Mouse (Mus musculus): ENCODE measurements around the gene Yeats2.

DNA sequence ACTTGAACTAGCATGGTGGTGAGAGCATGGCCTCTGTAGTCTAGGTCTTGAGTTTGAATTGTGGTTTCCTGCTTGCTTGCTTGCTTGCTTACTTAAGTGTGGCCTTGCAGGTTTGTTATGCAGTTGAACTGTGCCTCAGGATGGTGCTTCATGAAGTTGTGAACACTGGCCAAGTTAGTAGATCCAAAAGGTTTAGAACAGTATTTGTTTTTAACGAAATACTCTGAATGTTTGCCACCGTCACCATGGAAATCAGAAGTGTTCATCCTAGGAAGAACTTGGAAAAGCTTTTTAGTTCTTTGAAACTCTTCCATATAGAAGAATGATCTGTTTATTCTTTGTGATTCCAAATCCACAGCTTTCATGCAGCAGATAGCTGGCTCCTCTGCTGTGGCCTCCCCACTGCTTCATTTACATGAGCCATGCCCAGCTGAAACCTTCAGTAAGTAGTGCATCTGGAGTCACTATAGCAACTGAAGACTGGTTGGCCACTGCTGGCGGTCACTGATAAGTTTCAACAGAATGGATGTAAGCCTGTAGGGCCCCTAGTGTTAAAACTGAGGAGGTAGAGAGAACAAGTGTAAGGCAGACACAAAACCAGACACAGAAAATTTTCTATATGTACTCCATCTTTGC, 28.7 kb downstream of the Yeats2 start:
- TF ChIP-seq POLR2AphosphoS2 (IDR thresholded peaks at IDR 0.05; ENCODE audit: insufficient read length, low read depth) (no peak), USF1 (IDR thresholded peaks at IDR 0.05; ENCODE audit: low read depth) (no peak), TCF3 (IDR thresholded peaks at IDR 0.05; ENCODE audit: insufficient read length, low read depth) (no peak), POLR2A (IDR thresholded peaks at IDR 0.05; ENCODE audit: insufficient read length, low read depth) (no peak), CEBPB (IDR thresholded peaks at IDR 0.05; ENCODE audit: insufficient read depth, poor library complexity, severe bottlenecking) (no peak), TCF12 (IDR thresholded peaks at IDR 0.05; ENCODE audit: insufficient read depth, poor library complexity, severe bottlenecking) (no peak), E2F4 (IDR thresholded peaks at IDR 0.05; ENCODE audit: insufficient read depth) (no peak), MYOD1 (IDR thresholded peaks at IDR 0.05; ENCODE audit: control insufficient read depth in 1 of 3, insufficient read length in 2 of 3, low read depth in 2 of 3) (no peak), MAX (IDR thresholded peaks at IDR 0.05; ENCODE audit: low read depth) (no peak), MYOG (IDR thresholded peaks at IDR 0.05; ENCODE audit: control insufficient read depth in 1 of 3, insufficient read depth in 1 of 3, insufficient read length in 2 of 3, low read depth in 2 of 3) (no peak), REST (IDR thresholded peaks at IDR 0.05; ENCODE audit: insufficient read depth, insufficient read length) (no peak), SRF (IDR thresholded peaks at IDR 0.05; ENCODE audit: control insufficient read depth, insufficient read length, low read depth) (no peak)
